Mouse (Mus musculus) neural tube, embryonic 15.5 days (tissue): ENCODE data around the gene Cyb5r1. TPM values are rescaled to one million over a fixed set of nuclear protein-coding genes. Genes with fewer than 3 reads are reported as not detected.

ENCODE experiments used
- ATAC-seq: fragments of 200-750 bp; cut with Nextera tagmentation; 2 replicates; pipeline ENCODE4 v1.8.0; 2017; ENCODE audit warnings: mild to moderate bottlenecking, moderate TSS enrichment, moderate library complexity; ENCODE audit not compliant: low FRiP score
- H3K27ac ChIP-seq: fragments of 300-500 bp; sonication (generic); replicated peaks from 2 replicates; pipeline ENCODE4 v1.5.1; 2015; ENCODE audit warnings: mild to moderate bottlenecking, inconsistent platforms
- H3K27me3 ChIP-seq: fragments of 300-500 bp; sonication (generic); replicated peaks from 2 replicates; pipeline ENCODE4 v1.6.1; 2015; ENCODE audit warnings: inconsistent platforms
- H3K36me3 ChIP-seq: fragments of 300-500 bp; sonication (generic); 2 replicates; pipeline ENCODE4 v1.6.1; 2015; ENCODE audit warnings: inconsistent platforms
- H3K4me1 ChIP-seq: fragments of 300-500 bp; sonication (generic); 2 replicates; pipeline ENCODE4 v1.6.1; 2015; ENCODE audit warnings: inconsistent platforms
- H3K4me2 ChIP-seq: fragments of 300-500 bp; sonication (generic); 2 replicates; pipeline ENCODE4 v1.6.1; 2015; ENCODE audit warnings: inconsistent platforms, mild to moderate bottlenecking, moderate library complexity
- H3K4me3 ChIP-seq: fragments of 300-500 bp; sonication (generic); replicated peaks from 2 replicates; pipeline ENCODE4 v1.5.1; 2015; ENCODE audit warnings: mild to moderate bottlenecking, inconsistent platforms
- H3K9ac ChIP-seq: fragments of 300-500 bp; sonication (generic); replicated peaks from 2 replicates; pipeline ENCODE4 v1.6.1; 2015; ENCODE audit warnings: mild to moderate bottlenecking, inconsistent platforms
- H3K9me3 ChIP-seq: fragments of 300-500 bp; sonication (generic); replicated peaks from 2 replicates; pipeline ENCODE4 v1.6.1; 2016; ENCODE audit warnings: inconsistent platforms
- WGBS: fragments of 180-500 bp; shearing (Covaris S2); methylation state at CpG from one replicate; pipeline ENCODE4 v1.1.7; 2015; ENCODE audit warnings: mixed read lengths; 5-methylcytosine and 5-hydroxymethylcytosine counted together
- polyA plus RNA-seq: library from polyadenylated mRNA; unstranded; fragments of >200 nt; fragmentation: Nextera tagmentation; extraction: Ambion mirVana; gene quantifications from 2 replicates; pipeline ENCODE4 v1.2.1, GENCODE M21; 2015

Gene Cyb5r1
- polyA plus RNA-seq, 1 experiment from 2014 or later = 18.6 TPM

- Histone ChIP-seq H3K27me3 (0 out of 2 replicates have a peak, but pooled peaks cover 5% of the 10 kb centered on the region), H3K4me2 (no peak overlapping the region), H3K9me3 (no peaks in the 10 kb centered on the region), H3K36me3 (no peaks in the 10 kb centered on the region), H3K9ac (no peak overlapping the region), H3K4me3 (no peak overlapping the region), H3K4me1 (peaks cover 10% of the 10 kb centered on the region), H3K27ac (no peak overlapping the region)
- WGBS = 87% methylated on average over 4 of the region's 4 CpGs
- ATAC-seq = no peak
These were observed 20.8 kb upstream of the Cyb5r1 start for GRCm38 (mm10) chr1:134384581-134384980.

- Histone ChIP-seq H3K27ac (no peak overlapping the region), H3K4me1 (peaks cover 10% of the 10 kb centered on the region), H3K27me3 (0 out of 2 replicates have a peak, but pooled peaks cover 5% of the 10 kb centered on the region), H3K9me3 (no peaks in the 10 kb centered on the region), H3K4me2 (no peak overlapping the region), H3K4me3 (no peak overlapping the region), H3K9ac (no peak overlapping the region), H3K36me3 (no peaks in the 10 kb centered on the region)
- no peak for ATAC-seq
These were observed 20.2 kb upstream of the Cyb5r1 start for GRCm38 (mm10) chr1:134385176-134385575.

GRCm38 (mm10) chr1:134385666-134386065, 19.7 kb upstream of the Cyb5r1 start, which contains the start of gene 4933406M09Rik:
Gene 4933406M09Rik (plus strand): TSS chr1:134385940.
- H3K27me3 ChIP-seq = 0 out of 2 replicates have a peak, but pooled peaks cover 5% of the 10 kb centered on the region
- no peak within 1 kb of the TSS for H3K9ac ChIP-seq
- H3K4me3 ChIP-seq = no peak within 1 kb of the TSS
- no peak for ATAC-seq
- peaks cover 10% of the 10 kb centered on the region for H3K4me1 ChIP-seq
- no peak within 1 kb of the TSS for H3K4me2 ChIP-seq
- 96% methylated on average over 1 of the region's 1 CpGs for WGBS
- no peaks in the 10 kb centered on the region for H3K9me3 ChIP-seq
- no peaks in the 10 kb centered on the region for H3K36me3 ChIP-seq
- no peak within 1 kb of the TSS for H3K27ac ChIP-seq

- no peaks in the 10 kb centered on the region for H3K9me3 ChIP-seq
- ATAC-seq = no peak
- H3K4me1 ChIP-seq = no peaks in the 10 kb centered on the region
- no peak overlapping the region for H3K4me3 ChIP-seq
- WGBS = 58% methylated on average over 5 of the region's 5 CpGs
- no peak overlapping the region for H3K27ac ChIP-seq
- no peaks in the 10 kb centered on the region for H3K36me3 ChIP-seq
- no peak overlapping the region for H3K4me2 ChIP-seq
- H3K9ac ChIP-seq = no peak overlapping the region
- no peaks in the 10 kb centered on the region for H3K27me3 ChIP-seq
These were observed 11.5 kb upstream of the Cyb5r1 start for GRCm38 (mm10) chr1:134393827-134394226.

GRCm38 (mm10) chr1:134398210-134398609, 7.1 kb upstream of the Cyb5r1 start:
- Histone ChIP-seq H3K4me2 (no peak overlapping the region), H3K36me3 (no peaks in the 10 kb centered on the region), H3K27me3 (no peaks in the 10 kb centered on the region), H3K9me3 (0 out of 2 replicates have a peak, but pooled peaks cover 3% of the 10 kb centered on the region), H3K4me3 (no peak overlapping the region), H3K4me1 (no peaks in the 10 kb centered on the region), H3K9ac (no peak overlapping the region), H3K27ac (no peak overlapping the region)
- ATAC-seq = no peak
- 92% methylated on average over 12 of the region's 12 CpGs for WGBS

GRCm38 (mm10) chr1:134399735-134400134, 5.6 kb upstream of the Cyb5r1 start:
- Histone ChIP-seq H3K27me3 (no peaks in the 10 kb centered on the region), H3K9me3 (0 out of 2 replicates have a peak, but pooled peaks cover 3% of the 10 kb centered on the region), H3K36me3 (no peaks in the 10 kb centered on the region), H3K4me1 (no peaks in the 10 kb centered on the region), H3K4me3 (no peak overlapping the region), H3K27ac (no peak overlapping the region), H3K4me2 (no peak overlapping the region), H3K9ac (no peak overlapping the region)
- 57% methylated on average over 5 of the region's 5 CpGs for WGBS
- no peak for ATAC-seq

GRCm38 (mm10) chr1:134406414-134406771, 1.0 kb downstream of the Cyb5r1 start:
- Histone ChIP-seq H3K4me2 (peak overlapping the region; percentile 97), H3K4me3 (peak overlapping the region; percentile 79), H3K27ac (no peak overlapping the region), H3K27me3 (no peaks in the 10 kb centered on the region), H3K36me3 (peaks cover 9% of the 10 kb centered on the region), H3K4me1 (peaks cover 10% of the 10 kb centered on the region), H3K9ac (peak overlapping the region; percentile 68), H3K9me3 (no peaks in the 10 kb centered on the region)
- 33% methylated on average over 8 of the region's 8 CpGs for WGBS
- ATAC-seq = 0 out of 2 replicates have a peak, but pooled peaks have one; percentile 38

GRCm38 (mm10) chr1:134408080-134408479, 2.7 kb downstream of the Cyb5r1 start:
- 72% methylated on average over 8 of the region's 8 CpGs for whole genome bisulfite sequencing

GRCm38 (mm10) chr1:134411706-134412629, 6.6 kb downstream of the Cyb5r1 start:
- ATAC-seq = no peak
- no peak overlapping the region for H3K9ac ChIP-seq
- H3K4me1 ChIP-seq = peaks cover 20% of the 10 kb centered on the region
- H3K4me2 ChIP-seq = no peak overlapping the region
- WGBS = 96% methylated on average over 9 of the region's 9 CpGs
- H3K9me3 ChIP-seq = no peaks in the 10 kb centered on the region
- no peak overlapping the region for H3K4me3 ChIP-seq
- H3K27ac ChIP-seq = no peak overlapping the region
- peaks cover 9% of the 10 kb centered on the region for H3K36me3 ChIP-seq
- no peaks in the 10 kb centered on the region for H3K27me3 ChIP-seq

More at GRCm38 (mm10) chr1:134408080-134408479, 2.7 kb downstream of the Cyb5r1 start:
- peaks cover 10% of the 10 kb centered on the region for H3K4me1 ChIP-seq
- H3K4me2 ChIP-seq = no peak overlapping the region
- ATAC-seq = no peak
- no peaks in the 10 kb centered on the region for H3K27me3 ChIP-seq
- H3K27ac ChIP-seq = no peak overlapping the region
- no peaks in the 10 kb centered on the region for H3K9me3 ChIP-seq
- no peak overlapping the region for H3K9ac ChIP-seq
- H3K4me3 ChIP-seq = no peak overlapping the region
- peaks cover 9% of the 10 kb centered on the region for H3K36me3 ChIP-seq

- Histone ChIP-seq H3K27ac (0 out of 2 replicates have a peak overlapping the region, but pooled peaks have one; percentile 96), H3K4me3 (no peak overlapping the region), H3K36me3 (peaks cover 7% of the 10 kb centered on the region), H3K9ac (no peak overlapping the region), H3K4me2 (no peak overlapping the region), H3K27me3 (no peaks in the 10 kb centered on the region), H3K9me3 (no peaks in the 10 kb centered on the region), H3K4me1 (peaks cover 38% of the 10 kb centered on the region)
- ATAC-seq = no peak
- 47% methylated on average over 2 of the region's 2 CpGs for WGBS
These were observed 8.7 kb downstream of the Cyb5r1 start for GRCm38 (mm10) chr1:134414038-134414437.

GRCm38 (mm10) chr1:134414501-134415167, 9.3 kb downstream of the Cyb5r1 start:
- peak overlapping the region; percentile 74 for H3K4me3 ChIP-seq
- H3K9me3 ChIP-seq = no peaks in the 10 kb centered on the region
- no peaks in the 10 kb centered on the region for H3K27me3 ChIP-seq
- 15% methylated on average over 11 of the region's 11 CpGs for WGBS
- peaks cover 44% of the 10 kb centered on the region for H3K4me1 ChIP-seq
- H3K36me3 ChIP-seq = peaks cover under 1% of the 10 kb centered on the region; the same call in 1 of the 2 replicates
- H3K9ac ChIP-seq = peak overlapping the region; percentile 43
- peak overlapping the region; percentile 96 for H3K27ac ChIP-seq
- H3K4me2 ChIP-seq = peak overlapping the region; percentile 75
- ATAC-seq = peak; percentile 13; the same call in 1 of the 2 replicates
